Mouse (Mus musculus) MEL (cell line): ENCODE data around the gene Camta1.

ENCODE experiments used
- CHD2 ChIP-seq: IDR thresholded peaks from 2 replicates; pipeline ENCODE4 v1.6.1; 2011; ENCODE audit warnings: low read length, improper control_type of control experiment
- CTCF ChIP-seq, 3 experiments: IDR thresholded peaks in 2 of 3; conservative IDR thresholded peaks in 1 of 3; 2 replicates each; pipeline ENCODE4 v1.5.1; 2011 to 2012; ENCODE audit warnings: low read length in 3 of 3, low read depth in 2 of 3, mild to moderate bottlenecking in 2 of 3, improper control_type of control experiment in 1 of 3, inconsistent platforms in 1 of 3, mixed read lengths in 1 of 3, moderate library complexity in 1 of 3; ENCODE audit not compliant: control insufficient read depth in 1 of 3, insufficient read depth in 1 of 3, poor library complexity in 1 of 3, severe bottlenecking in 1 of 3
- ELF1 ChIP-seq: IDR thresholded peaks from 2 replicates; pipeline ENCODE4 v1.6.1; 2014; ENCODE audit warnings: low read depth, mild to moderate bottlenecking, inconsistent platforms, low read length, improper control_type of control experiment, moderate library complexity
- EP300 ChIP-seq, 2 experiments: IDR thresholded peaks; 2 replicates each; pipeline ENCODE4 v1.6.1; 2011; ENCODE audit warnings: improper control_type of control experiment in 2 of 2, low read length in 2 of 2, low read depth in 1 of 2, mild to moderate bottlenecking in 1 of 2
- MXI1 ChIP-seq: IDR thresholded peaks from 2 replicates; pipeline ENCODE4 v1.6.1; 2011; ENCODE audit warnings: mild to moderate bottlenecking, low read depth, low read length, improper control_type of control experiment
- MYC ChIP-seq: IDR thresholded peaks from 2 replicates; pipeline ENCODE4 v1.6.1; 2011; ENCODE audit warnings: low read depth, mild to moderate bottlenecking, low read length, improper control_type of control experiment, moderate library complexity
- POLR2A ChIP-seq, 2 experiments: IDR thresholded peaks; 2 replicates each; pipeline ENCODE4 v1.6.1; 2011 to 2012; ENCODE audit warnings: low read length in 2 of 2, mild to moderate bottlenecking in 2 of 2, control low read depth in 1 of 2, improper control_type of control experiment in 1 of 2, low read depth in 1 of 2, moderate library complexity in 1 of 2; ENCODE audit not compliant: control insufficient read depth in 1 of 2, insufficient read depth in 1 of 2, poor library complexity in 1 of 2
- RAD21 ChIP-seq: IDR thresholded peaks from 2 replicates; pipeline ENCODE4 v1.6.1; 2011; ENCODE audit warnings: mild to moderate bottlenecking, low read depth, low read length, improper control_type of control experiment
- TAL1 ChIP-seq: IDR thresholded peaks from 2 replicates; pipeline ENCODE4 v1.6.1; 2012; ENCODE audit warnings: mild to moderate bottlenecking, inconsistent platforms, low read length, moderate library complexity, mixed read lengths
- TCF12 ChIP-seq: IDR thresholded peaks from 2 replicates; pipeline ENCODE4 v1.6.1; 2014; ENCODE audit warnings: low read depth, mild to moderate bottlenecking, inconsistent platforms, low read length, improper control_type of control experiment, moderate library complexity
- USF1 ChIP-seq: IDR thresholded peaks from 2 replicates; pipeline ENCODE4 v1.6.1; 2014; ENCODE audit warnings: low read depth, mild to moderate bottlenecking, inconsistent platforms, low read length, improper control_type of control experiment, moderate library complexity
- ZC3H11A ChIP-seq: IDR thresholded peaks from 2 replicates; pipeline ENCODE4 v1.6.1; 2012; ENCODE audit warnings: low read depth, mild to moderate bottlenecking, inconsistent platforms, low read length, improper control_type of control experiment
- ZKSCAN1 ChIP-seq: IDR thresholded peaks from 2 replicates; pipeline ENCODE4 v1.6.1; 2012; ENCODE audit warnings: low read depth, mild to moderate bottlenecking, inconsistent platforms, low read length, improper control_type of control experiment, moderate library complexity
- ZMIZ1 ChIP-seq: IDR thresholded peaks from 2 replicates; pipeline ENCODE4 v1.6.1; 2012; ENCODE audit warnings: low read depth, mild to moderate bottlenecking, inconsistent platforms, low read length, improper control_type of control experiment, moderate library complexity

GRCm38 (mm10) chr4:151732668-151733067, 129.0 kb downstream of the Camta1 start:
- TF ChIP-seq CTCF (IDR thresholded peaks at IDR 0.05 in 2 of 3, conservative IDR thresholded peaks at IDR 0.05 in 1 of 3; ENCODE audit: control insufficient read depth in 1 of 3, insufficient read depth in 1 of 3, low read depth in 2 of 3, low read length in 3 of 3, poor library complexity in 1 of 3, severe bottlenecking in 1 of 3), result no peak
- no peak for TF ChIP-seq TAL1
- no peak for TF ChIP-seq MXI1
- TF ChIP-seq ZC3H11A, result no peak
- TF ChIP-seq ZKSCAN1, result no peak
- TF ChIP-seq MYC, result no peak
- no peak for TF ChIP-seq USF1
- TF ChIP-seq POLR2A (IDR thresholded peaks at IDR 0.05; ENCODE audit: control insufficient read depth in 1 of 2, insufficient read depth in 1 of 2, low read depth in 1 of 2, low read length in 2 of 2, poor library complexity in 1 of 2), result no peak
- no peak for TF ChIP-seq ZMIZ1
- no peak for TF ChIP-seq EP300 (IDR thresholded peaks at IDR 0.05; ENCODE audit: low read depth in 1 of 2, low read length in 2 of 2)
- TF ChIP-seq ELF1, result no peak
- no peak for TF ChIP-seq CHD2
- no peak for TF ChIP-seq TCF12
- no peak for TF ChIP-seq RAD21
